Mouse (Mus musculus): Measurements from ENCODE around the gene Ptpn4.

Gene Ptpn4

DNA sequence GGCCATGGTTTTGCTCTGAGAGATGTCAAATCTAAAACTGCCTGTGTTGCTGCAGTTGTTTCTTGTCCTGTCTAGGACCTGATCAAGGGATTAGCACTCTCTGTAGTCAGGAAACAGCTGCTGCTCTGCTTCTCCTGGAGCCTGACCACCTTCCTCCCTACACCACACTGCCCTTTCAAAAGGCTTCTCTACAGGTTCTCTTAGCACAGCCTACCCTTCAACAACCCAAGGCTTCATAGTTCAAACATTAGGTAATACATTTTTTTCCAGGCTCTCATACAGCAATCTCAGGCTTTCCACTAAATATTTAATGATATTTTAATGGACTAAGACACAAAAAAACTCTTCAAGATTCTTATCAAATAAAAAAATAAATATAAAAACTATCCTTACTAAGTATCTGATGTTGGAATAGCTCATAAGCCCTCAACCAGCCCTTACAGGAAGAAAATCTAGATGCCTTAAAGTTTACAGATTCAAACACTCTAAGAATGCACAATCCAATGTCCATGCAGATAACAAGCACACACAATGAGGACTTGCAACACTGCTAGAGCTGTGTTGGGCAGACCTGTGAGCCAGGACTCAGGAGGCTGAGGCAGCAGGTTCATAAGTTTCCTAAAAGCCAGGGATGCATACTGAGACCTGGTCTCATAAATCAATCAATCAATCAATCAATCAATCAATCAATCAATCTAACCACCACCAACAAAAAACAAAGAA lies 196.2 kb downstream of the Ptpn4 start:
- no peak for DNase-seq (ENCODE audit: low spot score)

DNA sequence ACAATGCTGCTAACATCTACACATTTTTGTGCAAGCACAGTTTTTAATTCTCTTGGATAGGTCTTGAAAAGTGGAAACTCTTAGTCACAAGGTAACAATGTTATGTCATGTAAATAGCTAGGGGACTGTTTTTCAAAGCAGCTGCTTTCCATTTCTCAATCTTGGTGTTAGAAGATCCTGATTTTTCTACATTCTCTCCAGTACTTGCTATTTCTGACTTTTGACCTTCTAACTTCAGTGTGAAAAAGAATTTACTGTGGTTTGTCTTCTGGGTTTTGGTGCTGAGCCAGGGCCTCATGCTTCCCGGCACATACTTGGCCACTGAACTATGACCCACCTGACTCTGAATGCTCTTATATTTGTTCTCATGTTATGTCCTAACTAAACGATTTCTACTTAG lies 197.4 kb downstream of the Ptpn4 start:
- no peak for DNase-seq (ENCODE audit: low spot score)

DNA sequence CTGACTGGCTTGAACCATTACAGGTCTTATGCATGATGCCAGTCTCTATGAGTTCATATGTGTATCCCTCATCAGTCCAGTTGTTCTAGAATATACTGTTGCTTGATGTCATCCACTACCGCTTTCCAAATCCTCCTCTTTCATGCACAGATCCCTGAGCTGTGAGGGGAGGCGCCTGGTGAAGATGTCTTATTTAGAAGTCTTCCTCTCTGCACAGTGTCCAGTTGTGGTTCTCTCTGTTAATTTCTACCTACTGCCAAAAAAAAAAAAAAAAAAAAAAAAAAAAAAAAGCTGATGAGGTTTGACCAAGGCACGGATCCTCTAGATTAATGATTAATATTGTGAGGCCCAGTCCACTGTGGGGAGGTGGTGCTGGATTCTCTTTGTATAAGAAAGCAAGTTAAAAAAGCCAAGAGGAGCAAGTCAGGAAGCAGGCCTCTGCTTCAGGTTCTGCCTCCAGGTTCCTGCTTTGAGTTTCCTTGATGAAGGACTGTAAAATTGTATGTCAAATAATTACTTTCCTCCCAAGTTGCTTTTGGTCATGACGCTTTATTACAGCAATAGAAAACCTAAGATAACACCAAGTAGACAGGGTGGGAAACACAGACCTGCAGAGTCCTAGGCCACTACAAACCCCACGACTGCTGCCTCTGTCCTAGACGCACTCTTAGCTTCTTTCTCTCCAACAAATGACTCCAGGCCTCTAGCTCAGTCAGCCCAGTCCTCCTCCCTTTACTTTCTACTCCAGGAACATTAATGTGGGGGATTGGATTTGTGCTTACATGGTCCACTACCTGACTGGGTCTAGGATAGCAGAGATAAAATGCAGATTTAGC lies 200.0 kb downstream of the Ptpn4 start:
- DNase-seq (ENCODE audit: low spot score) = no peak

DNA sequence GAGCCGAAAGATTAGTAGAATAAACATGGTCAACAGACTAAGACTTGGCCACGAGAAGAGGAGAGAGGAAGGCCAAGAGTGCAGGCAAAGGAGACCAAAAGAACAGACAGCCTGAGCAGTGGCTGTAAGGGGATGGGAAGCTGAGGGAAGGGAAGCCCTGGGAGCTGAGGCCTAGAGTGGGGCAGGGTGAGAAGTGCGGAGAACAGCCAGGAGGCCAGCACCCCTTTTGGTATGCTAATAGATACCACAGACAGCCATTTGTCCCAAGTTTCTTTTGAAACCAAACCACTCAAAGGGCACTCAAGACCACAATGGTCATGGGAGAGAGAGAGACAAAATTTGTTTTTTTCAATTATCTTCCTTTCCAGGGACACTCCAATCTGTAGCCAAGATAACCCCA lies 202.7 kb downstream of the Ptpn4 start:
- DNase-seq (ENCODE audit: low spot score) = no peak

DNA sequence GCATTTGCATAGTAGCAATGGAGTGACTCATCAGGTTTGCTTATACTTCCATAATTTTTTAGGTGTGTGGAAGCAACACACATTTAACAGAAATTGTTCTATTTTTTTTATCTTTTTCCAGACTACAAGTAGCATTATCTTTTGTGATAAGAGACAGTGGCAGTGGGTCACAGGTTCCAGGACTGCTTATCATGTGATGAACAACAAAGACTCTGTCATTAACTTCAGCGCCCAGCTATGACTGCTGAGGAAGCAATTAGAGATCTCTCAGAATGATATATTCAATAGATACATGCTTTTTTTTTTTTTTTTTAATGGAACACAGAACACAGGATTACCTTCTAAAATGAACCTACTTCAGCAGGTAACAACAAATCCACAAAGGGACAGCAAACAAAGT lies 207.0 kb downstream of the Ptpn4 start:
- DNase-seq (ENCODE audit: low spot score) = no peak

DNA sequence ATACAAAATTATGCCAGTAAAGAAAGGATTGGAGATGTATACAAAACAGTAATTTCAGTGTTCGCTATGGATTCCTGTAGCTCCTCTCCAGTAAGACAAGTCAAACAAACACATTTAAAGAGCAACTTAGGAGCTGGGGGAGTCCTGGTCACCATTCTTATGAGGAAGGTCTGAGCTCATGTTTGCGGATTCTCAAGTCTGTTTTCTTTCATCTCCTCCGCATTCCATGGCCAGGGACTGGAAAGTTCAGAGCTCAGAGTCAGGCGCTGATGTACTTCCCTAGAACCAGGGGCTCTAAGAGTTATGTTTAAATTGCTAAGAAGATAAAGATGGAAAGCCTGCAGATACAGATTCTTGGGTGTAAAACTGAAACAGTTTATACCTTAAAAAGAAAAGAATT lies 210.6 kb downstream of the Ptpn4 start:
- no peak for DNase-seq (ENCODE audit: low spot score)

DNA sequence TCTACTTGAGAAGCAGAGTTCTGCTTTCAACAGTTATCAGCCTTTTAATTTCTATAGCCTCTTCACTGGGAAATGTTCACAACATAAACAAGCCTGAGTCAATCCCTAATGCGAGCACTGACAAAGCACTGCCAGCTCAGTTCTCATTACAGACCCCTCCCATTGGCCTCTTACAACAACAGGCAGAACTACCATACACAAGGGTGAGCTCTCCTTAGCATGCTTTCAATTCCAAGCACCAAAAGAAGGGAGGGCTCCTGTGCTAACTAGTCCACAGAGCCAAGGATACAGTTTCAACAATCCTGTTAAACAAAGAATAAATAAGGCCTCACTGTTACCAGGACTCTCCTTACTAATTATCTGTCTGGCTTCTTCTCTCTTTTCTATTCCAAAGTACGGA lies 213.0 kb downstream of the Ptpn4 start:
- no peak for DNase-seq (ENCODE audit: low spot score)

DNA sequence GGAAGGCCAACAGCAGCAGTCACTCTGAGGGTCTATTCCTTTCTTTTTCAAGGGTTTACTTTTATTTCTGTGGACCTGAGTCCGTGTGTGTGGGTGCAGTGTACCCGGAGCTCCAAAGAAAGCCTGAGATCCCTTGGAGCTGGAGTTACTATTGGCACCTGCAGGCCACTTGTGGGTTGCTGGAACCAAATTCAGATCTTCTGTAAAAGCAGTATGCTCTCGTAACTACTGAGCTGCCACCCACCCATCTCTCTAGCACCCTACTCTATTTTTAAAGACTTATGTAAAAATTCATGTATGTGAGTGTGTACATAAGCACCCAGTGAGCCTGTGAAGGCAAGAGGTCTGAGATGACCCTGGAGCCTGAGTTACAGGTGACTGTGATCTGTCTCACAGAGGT lies 232.0 kb downstream of the Ptpn4 start:
- peak; percentile 21 for DNase-seq (ENCODE audit: low spot score)
